Mouse (Mus musculus) layer of hippocampus, postnatal 10 days (tissue): ENCODE results near the gene Nlrp3. TPM values are rescaled to one million over a fixed set of nuclear protein-coding genes. Genes with fewer than 3 reads are reported as not detected.

Source experiments
- DNase-seq, 2 experiments: peaks; one replicate each; pipeline ENCODE4 v3.0.0; 2021; ENCODE audit warnings: low spot score in 2 of 2
- total RNA-seq, 2 experiments: library from RNA; stranded (reverse); gene quantifications; 2 replicates each; pipeline ENCODE4 v1.2.3; 2021

The Nlrp3 gene
- total RNA-seq, 2 experiments from 2014 or later = 1.0 TPM

GRCm38 (mm10) chr11:59611646-59612045, 70.3 kb downstream of the Nlrp3 start:
- no peak for DNase-seq

GRCm38 (mm10) chr11:59614120-59614519, 72.8 kb downstream of the Nlrp3 start:
- peak; percentile 51 to 57 for DNase-seq

Other genes with a start within 250 kb of the Nlrp3 start
- gene Wnt9a, start 234.6 kb upstream of the Nlrp3 start, total RNA-seq = 1 to 10 TPM; 2.7 to 2.9 TPM
- not detected for gene Prss38, start 165.9 kb upstream of the Nlrp3 start, total RNA-seq
- gene Jmjd4, start 91.5 kb upstream of the Nlrp3 start, total RNA-seq = 10 to 100 TPM; 30.3 to 30.6 TPM
- gene Snap47, start 90.4 kb upstream of the Nlrp3 start, total RNA-seq = 100 to 1,000 TPM; 307 to 329 TPM
- 1 to 10 TPM; 4.2 to 5.0 TPM for gene Zfp867, start 69.1 kb upstream of the Nlrp3 start, total RNA-seq
- gene Zkscan17, start 14.8 kb upstream of the Nlrp3 start, total RNA-seq = 10 to 100 TPM; 13.1 to 15.1 TPM
- not detected for gene Olfr222, start 34.7 kb downstream of the Nlrp3 start, total RNA-seq
- not detected for gene Olfr223, start 51.7 kb downstream of the Nlrp3 start, total RNA-seq
- gene Mprip, start 119.7 kb downstream of the Nlrp3 start, total RNA-seq = 100 to 1,000 TPM; 240 to 256 TPM
- under 1 TPM; 0.66 to 0.96 TPM for gene Pld6, start 246.1 kb downstream of the Nlrp3 start, total RNA-seq